Mouse (Mus musculus) macrophage (primary cell): ENCODE measurements around the gene Prss56. TPM values are rescaled to one million over a fixed set of nuclear protein-coding genes. Genes with fewer than 3 reads are reported as not detected.

ENCODE experiments used
- H3K27ac ChIP-seq: fragments of 350-480 bp; formaldehyde crosslinking; 2 replicates; pipeline ENCODE4 v1.9.0; 2021
- H3K36me3 ChIP-seq: fragments of 350-480 bp; formaldehyde crosslinking; 2 replicates; pipeline ENCODE4 v1.9.0; 2021; ENCODE audit errors: inconsistent target
- H3K4me3 ChIP-seq: fragments of 350-480 bp; formaldehyde crosslinking; 2 replicates; pipeline ENCODE4 v1.9.0; 2021; ENCODE audit errors: inconsistent target
- H3K79me2 ChIP-seq: fragments of 350-480 bp; formaldehyde crosslinking; 2 replicates; pipeline ENCODE4 v1.9.0; 2021; ENCODE audit errors: inconsistent target
- WGBS: methylation state at CpG from one replicate; pipeline ENCODE4 v1.1.7; 2026; ENCODE audit warnings: inconsistent platforms; ENCODE audit not compliant: missing documents; 5-methylcytosine and 5-hydroxymethylcytosine counted together
- polyA plus RNA-seq: library from polyadenylated mRNA; stranded (reverse); fragments of 250-400 nt; gene quantifications from 3 replicates; pipeline ENCODE4 v1.2.4, GENCODE M21; 2018; ENCODE audit warnings: inconsistent platforms
- total RNA-seq, 78 experiments: library from RNA; depleted of rRNA; stranded (reverse); fragments of 250-400 nt; gene quantifications; 1 replicate in 9 of 78; 2 replicates in 24 of 78; 3 replicates in 43 of 78; 4 replicates in 2 of 78; pipeline ENCODE4 v1.2.4; 2018; ENCODE audit warnings: inconsistent platforms in 56 of 78

Gene Prss56
- total RNA-seq (2018; cell fraction: chromatin; rRNA removed), result not detected
- total RNA-seq (2018; cell fraction: cytosol; rRNA removed), result not detected
- total RNA-seq (2018; cell fraction: nucleus; rRNA removed), result not detected
- polyA plus RNA-seq, result not detected in 3 replicates

GRCm38 (mm10) chr1:87183013-87183412 is at the start of gene Prss56:
Gene Prss56, plus strand, starts transcription at chr1:87183313.
- Histone ChIP-seq H3K27ac (peak within 1 kb of the TSS; percentile 93; the same call in 1 of the 2 replicates), H3K79me2 (no peaks in the 10 kb centered on the region), H3K36me3 (no peaks in the 10 kb centered on the region), H3K4me3 (no peak within 1 kb of the TSS)
- WGBS, result 93% methylated on average over 9 of the region's 9 CpGs

- Histone ChIP-seq H3K27ac (no peak overlapping the region), H3K79me2 (no peaks in the 10 kb centered on the region), H3K36me3 (no peaks in the 10 kb centered on the region), H3K4me3 (no peak overlapping the region)
- 94% methylated on average over 3 of the region's 4 CpGs for WGBS
Observed at GRCm38 (mm10) chr1:87141550-87141949, 41.6 kb upstream of the Prss56 start.

- Histone ChIP-seq H3K4me3 (no peak overlapping the region), H3K79me2 (no peaks in the 10 kb centered on the region), H3K36me3 (no peaks in the 10 kb centered on the region), H3K27ac (no peak overlapping the region)
- 81% methylated on average over 9 of the region's 9 CpGs for whole genome bisulfite sequencing
Observed at GRCm38 (mm10) chr1:87142456-87142855, 40.7 kb upstream of the Prss56 start.

DNA sequence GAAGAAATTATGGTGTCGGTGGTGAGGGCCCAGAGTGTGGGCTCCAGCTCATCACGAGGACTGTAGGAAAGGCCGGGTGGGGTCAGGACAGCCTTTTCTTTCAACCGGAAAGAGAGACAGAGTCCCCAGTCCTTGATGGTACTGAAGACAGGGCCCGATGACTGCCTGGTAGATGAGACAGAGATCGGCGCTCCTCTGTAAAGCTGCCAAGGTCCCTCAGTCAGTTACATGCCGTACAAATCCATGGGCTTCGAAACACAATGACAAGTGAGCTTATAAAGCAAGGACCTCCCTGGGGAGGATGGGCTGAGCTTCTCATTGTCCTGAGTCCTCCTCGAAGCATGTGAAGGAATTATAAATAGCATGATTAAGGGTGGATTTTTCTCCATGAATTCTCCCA is 40.0 kb upstream of the Prss56 start:
- WGBS, result 87% methylated on average over 10 of the region's 10 CpGs

GRCm38 (mm10) chr1:87149422-87149821 is 33.7 kb upstream of the Prss56 start:
- WGBS, result 29% methylated on average over 13 of the region's 13 CpGs
- Histone ChIP-seq H3K36me3 (no peaks in the 10 kb centered on the region), H3K4me3 (no peak overlapping the region), H3K79me2 (no peaks in the 10 kb centered on the region), H3K27ac (no peak overlapping the region)

More for the DNA sequence above, 40.0 kb upstream of the Prss56 start:
- H3K27ac ChIP-seq, result no peak overlapping the region
- H3K36me3 ChIP-seq, result no peaks in the 10 kb centered on the region
- no peak overlapping the region for H3K4me3 ChIP-seq
- no peaks in the 10 kb centered on the region for H3K79me2 ChIP-seq

DNA sequence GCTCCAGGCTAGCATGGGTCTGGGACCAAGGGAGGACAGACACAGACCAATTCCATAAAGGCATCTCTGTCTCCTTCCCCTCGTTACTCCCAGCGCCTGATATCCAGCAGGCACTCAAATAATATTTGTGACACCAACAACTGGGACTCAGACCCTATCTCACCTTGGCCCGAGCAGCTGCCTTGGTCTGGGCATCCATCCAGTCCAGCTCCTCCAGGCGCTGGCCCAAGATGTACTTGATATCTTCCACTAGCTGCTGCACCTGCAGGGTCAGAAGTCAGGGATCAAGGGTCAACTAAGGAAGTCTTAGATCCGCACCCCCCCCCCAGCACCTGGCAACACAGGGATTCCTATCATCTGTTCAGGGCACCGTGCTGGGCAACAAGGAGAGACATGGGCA is 31.8 kb upstream of the Prss56 start:
- Histone ChIP-seq H3K4me3 (no peak overlapping the region), H3K79me2 (no peaks in the 10 kb centered on the region), H3K27ac (no peak overlapping the region), H3K36me3 (no peaks in the 10 kb centered on the region)
- 77% methylated on average over 6 of the region's 6 CpGs for WGBS

DNA sequence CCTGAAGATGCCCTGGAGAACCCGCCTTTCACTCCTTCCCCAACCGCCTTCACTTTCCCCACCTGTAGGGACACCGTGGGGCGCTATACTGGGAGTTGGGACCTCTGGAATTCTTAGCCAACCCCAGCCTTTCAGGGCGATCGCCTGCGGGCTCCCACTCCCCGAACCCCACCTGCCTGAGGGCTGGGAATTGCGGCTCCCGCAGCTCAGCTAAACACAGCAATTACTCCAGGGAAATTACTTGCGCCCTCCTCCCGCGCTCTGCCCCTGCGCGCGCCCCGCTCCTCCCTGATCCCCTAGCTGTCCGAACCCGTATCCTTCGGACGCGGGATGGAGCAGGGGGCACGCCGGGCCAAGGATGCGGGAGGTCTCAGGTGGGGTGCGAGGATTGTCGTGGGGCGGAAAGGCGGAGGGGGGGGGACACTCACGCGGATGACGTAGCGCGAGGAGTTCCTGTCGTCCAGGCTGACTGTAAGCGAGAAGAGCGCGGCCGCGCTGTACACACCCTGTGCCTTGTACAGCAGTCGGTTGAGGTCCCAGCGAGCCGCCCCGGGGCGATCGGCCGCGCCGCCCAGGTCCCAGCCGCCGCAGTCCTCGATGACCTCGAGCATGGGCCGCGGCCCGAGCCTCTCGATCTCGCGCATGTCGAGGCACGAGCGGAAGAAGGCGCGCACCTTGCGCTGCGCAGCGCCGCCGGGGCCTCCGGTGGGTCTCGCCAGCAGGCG is 29.2 kb upstream of the Prss56 start:
- 5% methylated on average over 64 of the region's 72 CpGs for WGBS
- H3K4me3 ChIP-seq, result no peak overlapping the region

GRCm38 (mm10) chr1:87154501-87155120 is 28.5 kb upstream of the Prss56 start:
- Histone ChIP-seq H3K79me2 (no peaks in the 10 kb centered on the region), H3K4me3 (no peak overlapping the region), H3K27ac (no peak overlapping the region), H3K36me3 (no peaks in the 10 kb centered on the region)
- WGBS, result 7% methylated on average over 44 of the region's 58 CpGs

More for the DNA sequence above, 29.2 kb upstream of the Prss56 start:
- no peak overlapping the region for H3K27ac ChIP-seq
- no peaks in the 10 kb centered on the region for H3K79me2 ChIP-seq
- H3K36me3 ChIP-seq, result no peaks in the 10 kb centered on the region

DNA sequence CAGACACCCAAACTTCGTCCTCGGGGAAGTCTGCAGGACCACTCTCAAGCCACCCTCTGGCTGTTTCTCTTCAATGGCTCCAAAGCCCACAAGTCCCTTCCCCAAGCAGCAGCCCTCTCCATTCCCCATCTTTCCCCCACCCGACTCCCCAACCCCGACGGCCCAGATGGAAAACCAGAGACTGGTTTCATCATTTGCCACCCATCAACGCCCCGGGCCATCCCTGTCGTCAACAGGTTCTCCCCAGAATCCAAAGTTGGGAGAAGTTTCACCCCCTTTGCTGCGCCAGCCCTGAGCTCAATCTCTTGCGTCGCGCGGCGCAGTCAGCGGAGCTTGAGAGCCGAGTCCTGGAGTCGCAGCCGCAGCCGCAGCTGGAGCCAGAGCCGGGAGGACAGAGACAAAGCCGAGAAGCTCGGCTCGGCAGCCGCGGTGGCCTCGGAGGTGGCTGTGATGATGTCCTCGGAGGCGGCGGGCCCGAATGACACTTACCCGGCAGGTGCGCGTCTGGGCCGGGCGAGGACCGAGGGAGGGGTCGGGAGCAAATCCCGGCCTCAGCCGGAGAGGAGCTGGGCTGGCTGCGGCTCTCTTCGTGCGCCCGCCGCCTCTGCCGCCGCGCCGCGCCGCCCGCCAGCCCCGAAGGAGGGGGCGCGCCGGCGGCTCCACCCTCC is 27.4 kb upstream of the Prss56 start:
- Histone ChIP-seq H3K4me3 (no peak overlapping the region), H3K36me3 (no peaks in the 10 kb centered on the region), H3K79me2 (no peaks in the 10 kb centered on the region), H3K27ac (no peak overlapping the region)
- 3% methylated on average over 50 of the region's 56 CpGs for WGBS

DNA sequence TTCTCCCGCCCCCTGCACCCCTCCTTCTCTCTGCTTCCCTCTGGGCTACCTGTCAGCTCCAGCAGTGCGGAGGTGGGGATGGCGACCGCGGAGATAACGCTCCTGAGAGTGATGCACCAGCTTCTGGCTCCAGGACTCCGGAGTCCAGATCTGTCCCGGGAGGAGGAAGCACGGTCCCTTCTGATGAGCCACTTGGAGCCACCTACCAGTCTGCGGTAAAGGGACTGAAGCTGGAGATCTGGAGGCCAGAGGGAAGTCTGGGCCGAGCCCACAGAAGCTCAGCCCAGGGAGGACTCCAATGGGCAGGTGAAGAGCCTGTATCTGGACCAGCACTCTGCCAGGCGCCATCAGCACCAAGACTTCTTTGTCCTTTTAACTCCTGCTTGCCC is 26.9 kb upstream of the Prss56 start, which contains the start of gene Ecel1:
Ecel1 (minus strand) TSS at position 323 of the 389 bp plus-strand sequence.
- H3K36me3 ChIP-seq, result no peaks in the 10 kb centered on the region
- 12% methylated on average over 12 of the region's 12 CpGs for WGBS

GRCm38 (mm10) chr1:87159396-87159795 is 23.7 kb upstream of the Prss56 start:
- Histone ChIP-seq H3K27ac (no peak overlapping the region), H3K79me2 (no peaks in the 10 kb centered on the region), H3K36me3 (no peaks in the 10 kb centered on the region), H3K4me3 (no peak overlapping the region)
- WGBS, result 66% methylated on average over 3 of the region's 3 CpGs

More for the DNA sequence above, 26.9 kb upstream of the Prss56 start, which contains the start of gene Ecel1:
- Histone ChIP-seq H3K27ac (no peak within 1 kb of the TSS), H3K4me3 (no peak within 1 kb of the TSS), H3K79me2 (no peaks in the 10 kb centered on the region)

- Histone ChIP-seq H3K4me3 (no peak overlapping the region), H3K27ac (no peak overlapping the region), H3K79me2 (no peaks in the 10 kb centered on the region), H3K36me3 (no peaks in the 10 kb centered on the region)
- WGBS, result 54% methylated on average over 11 of the region's 11 CpGs
Observed at GRCm38 (mm10) chr1:87164164-87164795, 18.8 kb upstream of the Prss56 start.

DNA sequence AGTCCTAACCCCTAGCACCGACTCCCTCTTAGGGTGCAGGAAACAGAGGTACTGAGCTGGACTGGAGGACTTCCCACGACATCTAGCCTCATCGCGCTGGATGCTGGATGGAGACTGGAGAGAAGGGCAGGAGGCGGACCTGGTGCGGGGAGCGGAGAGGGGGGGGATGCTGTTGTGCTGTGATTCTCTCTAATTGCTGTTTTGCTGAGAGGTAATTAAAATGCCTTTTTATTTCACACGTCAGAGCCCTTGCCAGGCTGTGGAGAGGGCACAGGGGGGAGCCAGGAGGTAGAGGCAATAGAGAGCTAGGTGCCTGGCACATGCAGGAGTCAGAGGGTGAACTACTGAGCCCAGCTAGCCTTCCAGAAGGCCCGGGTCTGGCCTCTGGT is 18.3 kb upstream of the Prss56 start:
- 64% methylated on average over 8 of the region's 9 CpGs for WGBS
- no peak overlapping the region for H3K4me3 ChIP-seq
- H3K79me2 ChIP-seq, result no peaks in the 10 kb centered on the region
- H3K36me3 ChIP-seq, result no peaks in the 10 kb centered on the region
- no peak overlapping the region for H3K27ac ChIP-seq

- Histone ChIP-seq H3K27ac (no peak overlapping the region), H3K36me3 (no peaks in the 10 kb centered on the region), H3K4me3 (no peak overlapping the region), H3K79me2 (no peaks in the 10 kb centered on the region)
- WGBS, result 19% methylated on average over 17 of the region's 19 CpGs
Observed at GRCm38 (mm10) chr1:87170458-87170857, 12.7 kb upstream of the Prss56 start.
